8 mouse cellular contexts compared by ENCODE assay signal in the genomic region with DNA sequence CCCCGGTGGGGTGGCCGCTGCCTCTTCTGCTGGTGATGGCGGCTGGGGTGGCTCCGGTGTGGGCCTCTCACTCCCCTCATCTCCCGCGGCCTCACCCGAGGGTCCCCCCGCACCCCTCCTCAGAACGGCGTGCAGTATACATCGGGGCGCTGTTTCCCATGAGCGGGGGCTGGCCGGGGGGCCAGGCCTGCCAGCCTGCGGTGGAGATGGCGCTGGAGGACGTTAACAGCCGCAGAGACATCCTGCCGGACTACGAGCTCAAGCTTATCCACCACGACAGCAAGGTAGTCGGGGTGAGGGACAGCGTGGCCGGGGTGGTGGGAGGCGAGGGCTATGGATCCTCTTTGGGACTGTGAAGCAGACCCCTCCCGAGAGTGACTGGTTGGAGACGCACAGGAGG. TPM values are rescaled to one million over a fixed set of nuclear protein-coding genes. Genes with fewer than 3 reads are reported as not detected.
DNase-seq lines count a peak whose midpoint lies in the region; ATAC-seq and TF ChIP-seq lines count a peak whose summit lies in the region.

No protein-coding gene starts in this region.

- peaks cover 19% of the 10 kb centered on the region for H3K4me1 ChIP-seq in forebrain, embryonic 11.5 days (replicated peaks; ENCODE audit: control insufficient read depth, insufficient read depth, low read length)
- H3K4me1 ChIP-seq in limb, embryonic 14.5 days (ENCODE audit: control insufficient read depth, insufficient read depth, low read length) = peaks cover 28% of the 10 kb centered on the region
- H3K4me1 ChIP-seq in stomach, embryonic 14.5 days (ENCODE audit: control insufficient read depth, insufficient read depth, low read length) = peaks cover 15% of the 10 kb centered on the region

- DNase-seq in kidney, adult 11 months = peak; percentile 10
- DNase-seq in kidney, adult 8-10 months = no peak
- peak; percentile 46 for DNase-seq in NIH3T3 (ENCODE audit: low read depth)
- no peak for DNase-seq in forebrain, embryonic 11.5 days (ENCODE audit: low spot score)
- no peak for DNase-seq in limb, embryonic 14.5 days (ENCODE audit: low spot score)
- no peak for DNase-seq in layer of hippocampus, adult 18-20 months (ENCODE audit: low spot score in 2 of 2)

- TF ChIP-seq POLR2A in limb, embryonic 14.5 days (IDR thresholded peaks at IDR 0.05; ENCODE audit: borderline replicate concordance, extremely low read depth, insufficient read depth, insufficient read length) = no peak

- H3K27ac ChIP-seq in forebrain, embryonic 11.5 days (ENCODE audit: low read depth, low read length) = no peak overlapping the region
- H3K27ac ChIP-seq in limb, embryonic 14.5 days (replicated peaks; ENCODE audit: low read depth, low read length) = no peak overlapping the region
- H3K27ac ChIP-seq in stomach, embryonic 14.5 days (ENCODE audit: low read length) = no peak overlapping the region

- ATAC-seq in forebrain, embryonic 11.5 days (replicated peaks; ENCODE audit: low FRiP score) = peak; percentile 30
- no peak; the same call in 1 of the 2 replicates for ATAC-seq in limb, embryonic 14.5 days (ENCODE audit: low FRiP score, low read depth)
- no peak for ATAC-seq in stomach, embryonic 14.5 days (ENCODE audit: insufficient number of reproducible peaks, insufficient read depth, low FRiP score, low read depth)
- ATAC-seq in frontal cortex, adult (ENCODE audit: low TSS enrichment) = no peak

- H3K4me2 ChIP-seq in forebrain, embryonic 11.5 days (ENCODE audit: low read depth, low read length, severe bottlenecking) = peak overlapping the region; percentile 95
- peak overlapping the region; percentile 82 for H3K4me2 ChIP-seq in limb, embryonic 14.5 days (replicated peaks; ENCODE audit: low read depth, low read length, severe bottlenecking)
- peak overlapping the region; percentile 84 for H3K4me2 ChIP-seq in stomach, embryonic 14.5 days (replicated peaks; ENCODE audit: low read depth, low read length)

- peak overlapping the region; percentile 64 for H3K4me3 ChIP-seq in forebrain, embryonic 11.5 days (ENCODE audit: low read depth, low read length)
- peak overlapping the region; percentile 60 for H3K4me3 ChIP-seq in limb, embryonic 14.5 days (replicated peaks; ENCODE audit: low read length)
- peak overlapping the region; percentile 55 for H3K4me3 ChIP-seq in stomach, embryonic 14.5 days (ENCODE audit: low read depth, low read length)

- H3K9me3 ChIP-seq in forebrain, embryonic 11.5 days (ENCODE audit: control insufficient read depth, low read length) = no peaks in the 10 kb centered on the region
- H3K9me3 ChIP-seq in limb, embryonic 14.5 days (ENCODE audit: control insufficient read depth, low read length) = no peaks in the 10 kb centered on the region
- no peaks in the 10 kb centered on the region for H3K9me3 ChIP-seq in stomach, embryonic 14.5 days (ENCODE audit: control insufficient read depth, low read depth, low read length)

- peak overlapping the region; percentile 75 for H3K9ac ChIP-seq in forebrain, embryonic 11.5 days (ENCODE audit: low read length)
- peak overlapping the region; percentile 80 for H3K9ac ChIP-seq in limb, embryonic 14.5 days (ENCODE audit: low read depth, low read length, severe bottlenecking)
- H3K9ac ChIP-seq in stomach, embryonic 14.5 days (replicated peaks; ENCODE audit: low read depth, low read length) = peak overlapping the region; percentile 61

- 1% methylated on average over 27 of the region's 27 CpGs for WGBS in forebrain, embryonic 11.5 days
- WGBS in limb, embryonic 14.5 days = 4% methylated on average over 22 of the region's 27 CpGs
- WGBS in stomach, embryonic 14.5 days = 5% methylated on average over 27 of the region's 27 CpGs

- no peaks in the 10 kb centered on the region; the same call in 1 of the 2 replicates for H3K36me3 ChIP-seq in forebrain, embryonic 11.5 days (ENCODE audit: control insufficient read depth, insufficient read depth, low read length)
- peaks cover 20% of the 10 kb centered on the region for H3K36me3 ChIP-seq in limb, embryonic 14.5 days (ENCODE audit: control insufficient read depth, insufficient read depth, low read length)
- peaks cover 12% of the 10 kb centered on the region; the same call in 1 of the 2 replicates for H3K36me3 ChIP-seq in stomach, embryonic 14.5 days (ENCODE audit: control insufficient read depth, insufficient read depth, low read length)

- H3K27me3 ChIP-seq in forebrain, embryonic 11.5 days (ENCODE audit: control insufficient read depth, insufficient read depth, low read length) = peaks cover 10% of the 10 kb centered on the region
- no peaks in the 10 kb centered on the region for H3K27me3 ChIP-seq in limb, embryonic 14.5 days (ENCODE audit: control insufficient read depth, insufficient read depth, low read length)
- H3K27me3 ChIP-seq in stomach, embryonic 14.5 days (ENCODE audit: control insufficient read depth, insufficient read depth, low read length) = no peaks in the 10 kb centered on the region

RNA-seq across cellular contexts. Expression of a gene that starts 5.1 kb away (rescaled TPM):
- polyA plus RNA-seq in forebrain, embryonic 11.5 days (2014; fragmentation: Nextera tagmentation; extraction: Ambion mirVana) = 19.7 and 21.8 TPM in 2 replicates
- 111 and 139 TPM in 2 replicates for polyA plus RNA-seq in limb, embryonic 14.5 days (2012; rRNA removed)
- polyA plus RNA-seq in limb, embryonic 14.5 days (2014; fragmentation: Nextera tagmentation; extraction: Ambion mirVana) = 8.4 and 11.1 TPM in 2 replicates
- polyA plus RNA-seq in stomach, embryonic 14.5 days (2014; fragmentation: Nextera tagmentation; extraction: Ambion mirVana) = 14.2 and 15.8 TPM in 2 replicates
- total RNA-seq in layer of hippocampus, adult 18-20 months (2021) = 100 to 1,000 TPM; 683 to 686 TPM

RNA-seq across cellular contexts. Expression of a gene that starts 27.7 kb away (rescaled TPM):
- polyA plus RNA-seq in forebrain, embryonic 11.5 days (2014; fragmentation: Nextera tagmentation; extraction: Ambion mirVana) = 0.39 TPM in 1 of 2 replicates, not detected in the other
- polyA plus RNA-seq in limb, embryonic 14.5 days (2012; rRNA removed) = not detected in 2 replicates
- polyA plus RNA-seq in limb, embryonic 14.5 days (2014; fragmentation: Nextera tagmentation; extraction: Ambion mirVana) = 0.35 TPM in 1 of 2 replicates, not detected in the other
- polyA plus RNA-seq in stomach, embryonic 14.5 days (2014; fragmentation: Nextera tagmentation; extraction: Ambion mirVana) = 0.19 and 0.20 TPM in 2 replicates
- total RNA-seq in layer of hippocampus, adult 18-20 months (2021) = 10 to 100 TPM; 35.8 to 43.1 TPM

RNA-seq across cellular contexts. Expression of a gene that starts 37.4 kb away (rescaled TPM):
- not detected in 2 replicates for polyA plus RNA-seq in forebrain, embryonic 11.5 days (2014; fragmentation: Nextera tagmentation; extraction: Ambion mirVana)
- not detected in 2 replicates for polyA plus RNA-seq in limb, embryonic 14.5 days (2012; rRNA removed)
- not detected in 2 replicates for polyA plus RNA-seq in limb, embryonic 14.5 days (2014; fragmentation: Nextera tagmentation; extraction: Ambion mirVana)
- polyA plus RNA-seq in stomach, embryonic 14.5 days (2014; fragmentation: Nextera tagmentation; extraction: Ambion mirVana) = not detected in 2 replicates
- total RNA-seq in layer of hippocampus, adult 18-20 months (2021) = not detected

RNA-seq across cellular contexts. Expression of a gene that starts 47.2 kb away (rescaled TPM):
- 0.13 TPM in 2 replicates for polyA plus RNA-seq in forebrain, embryonic 11.5 days (2014; fragmentation: Nextera tagmentation; extraction: Ambion mirVana)
- not detected in 2 replicates for polyA plus RNA-seq in limb, embryonic 14.5 days (2012; rRNA removed)
- polyA plus RNA-seq in limb, embryonic 14.5 days (2014; fragmentation: Nextera tagmentation; extraction: Ambion mirVana) = 0.07 TPM in 1 of 2 replicates, not detected in the other
- polyA plus RNA-seq in stomach, embryonic 14.5 days (2014; fragmentation: Nextera tagmentation; extraction: Ambion mirVana) = not detected in 2 replicates
- total RNA-seq in layer of hippocampus, adult 18-20 months (2021) = not detected

RNA-seq across cellular contexts. Expression of a gene that starts 49.9 kb away (rescaled TPM):
- polyA plus RNA-seq in forebrain, embryonic 11.5 days (2014; fragmentation: Nextera tagmentation; extraction: Ambion mirVana) = 130 and 142 TPM in 2 replicates
- 140 and 149 TPM in 2 replicates for polyA plus RNA-seq in limb, embryonic 14.5 days (2012; rRNA removed)
- polyA plus RNA-seq in limb, embryonic 14.5 days (2014; fragmentation: Nextera tagmentation; extraction: Ambion mirVana) = 85.9 and 86.1 TPM in 2 replicates
- polyA plus RNA-seq in stomach, embryonic 14.5 days (2014; fragmentation: Nextera tagmentation; extraction: Ambion mirVana) = 77.8 and 82.1 TPM in 2 replicates
- total RNA-seq in layer of hippocampus, adult 18-20 months (2021) = 1 to 10 TPM; 8.1 to 8.7 TPM

Comparison
In these comparisons a context has a peak if more than half of its experiments do, and no peak if none do; other contexts are left out.
1. DNase-seq: peak in kidney, adult 11 months (single experiment) and NIH3T3 (single experiment); none in kidney, adult 8-10 months (0 of 2), forebrain, embryonic 11.5 days (single experiment), limb, embryonic 14.5 days (single experiment) and layer of hippocampus, adult 18-20 months (0 of 2).
2. Peak in every context shown above with its lines, with median percentiles within 50 percentile points of each other: H3K4me2 ChIP-seq, H3K4me3 ChIP-seq and H3K9ac ChIP-seq.